Mouse (Mus musculus) CH12.LX (cell line): ENCODE measurements around the gene Ganc. TPM values are rescaled to one million over a fixed set of nuclear protein-coding genes. Genes with fewer than 3 reads are reported as not detected.

Experiments
- DNase-seq: peaks from one replicate; pipeline ENCODE4 v3.0.0-alpha.2; 2013; ENCODE audit errors: extremely low read depth
- H3K27ac ChIP-seq: 2 replicates; pipeline ENCODE4 v1.5.1; 2012; ENCODE audit warnings: low read depth, mild to moderate bottlenecking, control low read depth, moderate library complexity; ENCODE audit not compliant: insufficient read depth
- H3K27me3 ChIP-seq: replicated peaks from 2 replicates; pipeline ENCODE3; 2012; ENCODE audit warnings: inconsistent platforms
- H3K36me3 ChIP-seq, 2 experiments: replicated peaks in 1 of 2; 2 replicates each; pipeline versions ENCODE3 to v1.6.1; 2012; ENCODE audit warnings: inconsistent platforms in 1 of 2, low read length in 1 of 2, mild to moderate bottlenecking in 1 of 2, mixed read lengths in 1 of 2, moderate library complexity in 1 of 2; ENCODE audit not compliant: control insufficient read depth in 1 of 2, insufficient read depth in 1 of 2
- H3K4me1 ChIP-seq, 2 experiments: 2 replicates each; pipeline ENCODE4 v1.6.1; 2012; ENCODE audit warnings: inconsistent platforms in 1 of 2, moderate library complexity in 1 of 2; ENCODE audit not compliant: insufficient read depth in 2 of 2, control insufficient read depth in 1 of 2
- H3K4me2 ChIP-seq: 2 replicates; pipeline ENCODE4 v1.6.1; 2012; ENCODE audit warnings: low read depth, mild to moderate bottlenecking, control low read depth; ENCODE audit not compliant: poor library complexity, insufficient read depth, severe bottlenecking
- H3K4me3 ChIP-seq, 3 experiments: fragments of 150-350 bp in 1 of 3; sonication (generic) in 1 of 3; replicated peaks in 1 of 3; 2 replicates each; pipeline versions ENCODE3 to v1.5.1; 2011 to 2012; ENCODE audit warnings: low read depth in 2 of 3, low read length in 2 of 3, mild to moderate bottlenecking in 2 of 3, moderate library complexity in 2 of 3, control low read depth in 1 of 3, improper control_type of control experiment in 1 of 3, inconsistent platforms in 1 of 3, mixed read lengths in 1 of 3; ENCODE audit not compliant: poor library complexity in 1 of 3
- H3K79me2 ChIP-seq: replicated peaks from 2 replicates; pipeline ENCODE4 v1.6.1; 2012; ENCODE audit warnings: mild to moderate bottlenecking, moderate library complexity; ENCODE audit not compliant: control insufficient read depth, poor library complexity, insufficient read depth, severe bottlenecking; ENCODE audit errors: extremely low read depth
- H3K9ac ChIP-seq: 2 replicates; pipeline ENCODE4 v1.6.1; 2012; ENCODE audit warnings: low read depth, mild to moderate bottlenecking, control low read depth, moderate library complexity; ENCODE audit not compliant: insufficient read depth
- H3K9me3 ChIP-seq: replicated peaks from 2 replicates; pipeline ENCODE3; 2012; ENCODE audit warnings: low read length, inconsistent platforms, mixed read lengths
- BHLHE40 ChIP-seq: IDR thresholded peaks from 2 replicates; pipeline ENCODE4 v1.6.1; 2011; ENCODE audit warnings: mild to moderate bottlenecking, low read depth, low read length, improper control_type of control experiment
- E2F4 ChIP-seq: IDR thresholded peaks from 2 replicates; pipeline ENCODE4 v1.6.1; 2011; ENCODE audit warnings: low read depth, low read length, improper control_type of control experiment; ENCODE audit not compliant: insufficient replicate concordance
- ELF1 ChIP-seq: IDR thresholded peaks from 2 replicates; pipeline ENCODE4 v1.6.1; 2014; ENCODE audit warnings: low read depth, mild to moderate bottlenecking, inconsistent platforms, low read length, improper control_type of control experiment
- ETS1 ChIP-seq: conservative IDR thresholded peaks from 2 replicates; pipeline ENCODE4 v1.6.1; 2012; ENCODE audit warnings: low read depth, mild to moderate bottlenecking, inconsistent platforms, low read length, improper control_type of control experiment, moderate library complexity
- HCFC1 ChIP-seq: IDR thresholded peaks from 2 replicates; pipeline ENCODE4 v1.6.1; 2012; ENCODE audit warnings: low read depth, mild to moderate bottlenecking, inconsistent platforms, low read length, improper control_type of control experiment
- KAT2A ChIP-seq: IDR thresholded peaks from 2 replicates; pipeline ENCODE4 v1.6.1; 2012; ENCODE audit warnings: low read length, improper control_type of control experiment, inconsistent platforms; ENCODE audit not compliant: insufficient replicate concordance
- MAFK ChIP-seq: IDR thresholded peaks from 2 replicates; pipeline ENCODE4 v1.6.1; 2011; ENCODE audit warnings: low read length, improper control_type of control experiment; ENCODE audit not compliant: insufficient replicate concordance
- MAX ChIP-seq: IDR thresholded peaks from 2 replicates; pipeline ENCODE4 v1.6.1; 2011; ENCODE audit warnings: low read length, improper control_type of control experiment
- MEF2A ChIP-seq: IDR thresholded peaks from 2 replicates; pipeline ENCODE4 v1.6.1; 2014; ENCODE audit warnings: low read depth, mild to moderate bottlenecking, inconsistent platforms, low read length, improper control_type of control experiment, borderline replicate concordance
- MYC ChIP-seq: IDR thresholded peaks from 2 replicates; pipeline ENCODE4 v1.6.1; 2011; ENCODE audit warnings: low read depth, mild to moderate bottlenecking, improper control_type of control experiment, low read length
- NRF1 ChIP-seq: IDR thresholded peaks from 2 replicates; pipeline ENCODE4 v1.6.1; 2014; ENCODE audit warnings: low read depth, mild to moderate bottlenecking, inconsistent platforms, low read length, improper control_type of control experiment, moderate library complexity
- PAX5 ChIP-seq: IDR thresholded peaks from 2 replicates; pipeline ENCODE4 v1.6.1; 2012; ENCODE audit warnings: low read length, inconsistent platforms, mixed read lengths
- POLR2A ChIP-seq: IDR thresholded peaks from 2 replicates; pipeline ENCODE4 v1.6.1; 2011; ENCODE audit warnings: low read depth, mild to moderate bottlenecking, improper control_type of control experiment, low read length
- RAD21 ChIP-seq: IDR thresholded peaks from 2 replicates; pipeline ENCODE4 v1.6.1; 2011; ENCODE audit warnings: low read depth, mild to moderate bottlenecking, low read length, improper control_type of control experiment, moderate library complexity
- TBP ChIP-seq: conservative IDR thresholded peaks from 2 replicates; pipeline ENCODE4 v1.6.1; 2011; ENCODE audit warnings: low read depth, low read length, improper control_type of control experiment
- TCF12 ChIP-seq: IDR thresholded peaks from 2 replicates; pipeline ENCODE4 v1.6.1; 2014; ENCODE audit warnings: low read depth, mild to moderate bottlenecking, inconsistent platforms, low read length, improper control_type of control experiment
- USF2 ChIP-seq: conservative IDR thresholded peaks from 2 replicates; pipeline ENCODE4 v1.6.1; 2011; ENCODE audit warnings: low read depth, low read length, improper control_type of control experiment
- ZC3H11A ChIP-seq: IDR thresholded peaks from 2 replicates; pipeline ENCODE4 v1.6.1; 2012; ENCODE audit warnings: low read depth, mild to moderate bottlenecking, inconsistent platforms, low read length, improper control_type of control experiment
- ZMIZ1 ChIP-seq: IDR thresholded peaks from 2 replicates; pipeline ENCODE4 v1.6.1; 2012; ENCODE audit warnings: low read depth, mild to moderate bottlenecking, inconsistent platforms, low read length, improper control_type of control experiment
- ZNF384 ChIP-seq: IDR thresholded peaks from 2 replicates; pipeline ENCODE4 v1.6.1; 2012; ENCODE audit warnings: low read depth, low read length, improper control_type of control experiment, inconsistent platforms
- dilution Hi-C: fragments of 300-500 bp; cut with MboI; formaldehyde crosslinking; loops from 2 replicates; pipeline ENCODE4 v1.14.3; 2020; ENCODE audit warnings: low sequenced_read_pairs; ENCODE audit not compliant: extremely low pct_unique_long_range_greater_than_20kb, extremely low pct_ligation_motif_present
- in situ Hi-C: fragments of 300-500 bp; cut with MboI; formaldehyde crosslinking; loops from 3 replicates; pipeline ENCODE4 v1.14.3; 2019; ENCODE audit warnings: low sequenced_read_pairs, low pct_ligation_motif_present, low pct_unique_long_range_greater_than_20kb, mixed read lengths
- polyA plus RNA-seq: library from polyadenylated mRNA; unstranded; fragments of >175 nt; gene quantifications from 2 replicates; pipeline ENCODE4 v1.2.1, GENCODE M21; 2012; ENCODE audit warnings: low read depth; ENCODE audit not compliant: insufficient read length
- total RNA-seq, 2 experiments: library from RNA; depleted of rRNA; stranded (reverse); fragments of 300-350 nt in 1 of 2; fragments of >200 nt in 1 of 2; gene quantifications; 2 replicates each; pipeline ENCODE4 v1.2.3; 2012 to 2014

Ganc gene
- total and polyA plus RNA-seq, 3 experiments, result 7.0 to 9.6 (median 9.5) TPM

DNA sequence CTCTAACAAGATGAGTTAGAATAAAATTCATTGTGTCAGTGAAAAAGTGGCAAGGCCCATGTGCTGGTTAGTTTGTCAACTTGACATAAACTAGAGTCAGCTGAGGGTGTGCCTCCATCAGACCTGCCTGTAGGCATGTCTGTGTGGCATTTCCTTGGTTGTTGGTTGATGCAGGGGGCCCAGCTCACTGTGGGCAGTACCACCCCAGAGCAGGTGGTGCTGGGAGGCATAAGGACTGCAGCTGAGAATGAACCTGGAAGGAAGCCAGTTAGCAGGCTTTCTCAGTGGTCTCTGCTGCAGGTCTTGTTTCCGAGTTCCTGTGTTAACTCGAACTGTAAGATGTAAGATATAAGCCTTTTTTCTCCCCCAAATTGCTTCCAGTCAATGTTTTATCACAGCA is 51.3 kb downstream of the Ganc start:
- DNase-seq, result no peak
- H3K4me1 ChIP-seq, result no peaks in the 10 kb centered on the region
- in situ Hi-C loops (loop anchor here (25.0 kb wide), 1 partner anchor 657 kb away; the partner anchor contains the start of gene Tgm7), dilution Hi-C loops (no loop called here)
- no peak for TF ChIP-seq PAX5
- no peak for TF ChIP-seq ELF1
- no peak for TF ChIP-seq TCF12
- TF ChIP-seq BHLHE40, result no peak
- no peak for TF ChIP-seq ETS1
- H3K27ac ChIP-seq, result no peak overlapping the region
- no peak overlapping the region for H3K4me2 ChIP-seq
- no peaks in the 10 kb centered on the region for H3K27me3 ChIP-seq
- H3K4me3 ChIP-seq, result no peak overlapping the region
- peaks cover 2% of the 10 kb centered on the region in 2 experiments for H3K36me3 ChIP-seq
- H3K79me2 ChIP-seq, result no peaks in the 10 kb centered on the region
- H3K9ac ChIP-seq, result no peak overlapping the region
- H3K9me3 ChIP-seq, result no peaks in the 10 kb centered on the region

DNA sequence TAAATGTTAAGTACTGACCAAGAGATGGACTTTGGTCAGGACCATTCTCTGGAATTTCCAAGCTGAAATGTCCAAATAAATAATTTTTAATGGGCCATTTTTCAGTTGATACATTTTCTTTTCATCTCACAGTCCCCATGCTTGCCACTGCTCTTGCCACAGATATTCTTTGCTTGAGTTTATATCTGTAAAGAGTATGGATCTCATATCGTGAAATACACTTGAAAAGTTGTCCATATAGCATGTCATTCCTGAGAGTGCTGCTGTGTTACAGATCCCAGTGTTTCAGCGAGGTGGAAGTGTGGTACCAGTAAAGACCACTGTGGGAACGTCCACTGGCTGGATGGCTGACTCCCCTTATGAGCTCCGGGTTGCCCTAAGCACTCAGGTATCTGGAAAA is 52.0 kb downstream of the Ganc start, which contains the start of gene Capn3:
Capn3 (plus strand) TSS at position 301 of the 400 bp plus-strand sequence.
- no peaks in the 10 kb centered on the region for H3K79me2 ChIP-seq
- H3K27me3 ChIP-seq, result no peaks in the 10 kb centered on the region
- no peaks in the 10 kb centered on the region for H3K9me3 ChIP-seq
- H3K9ac ChIP-seq, result no peak within 1 kb of the TSS
- dilution Hi-C loops, result no loop called here
- no peak for TF ChIP-seq ZC3H11A
- no peak for TF ChIP-seq MAFK
- TF ChIP-seq MAX, result no peak
- TF ChIP-seq USF2, result no peak
- no peak for TF ChIP-seq BHLHE40
- no peak for TF ChIP-seq RAD21
- TF ChIP-seq, all 38 proteins: peak for 0
- Histone ChIP-seq H3K27ac (no peak within 1 kb of the TSS), H3K4me3 (no peak within 1 kb of the TSS), H3K4me1 (no peaks in the 10 kb centered on the region), H3K36me3 (peaks cover 2 to 5% of the 10 kb centered on the region in 2 experiments), H3K4me2 (no peak within 1 kb of the TSS)
- in situ Hi-C loops, result loop anchor here (25.0 kb wide), 1 partner anchor 657 kb away; the partner anchor contains the start of gene Tgm7
- no peak for DNase-seq

DNA sequence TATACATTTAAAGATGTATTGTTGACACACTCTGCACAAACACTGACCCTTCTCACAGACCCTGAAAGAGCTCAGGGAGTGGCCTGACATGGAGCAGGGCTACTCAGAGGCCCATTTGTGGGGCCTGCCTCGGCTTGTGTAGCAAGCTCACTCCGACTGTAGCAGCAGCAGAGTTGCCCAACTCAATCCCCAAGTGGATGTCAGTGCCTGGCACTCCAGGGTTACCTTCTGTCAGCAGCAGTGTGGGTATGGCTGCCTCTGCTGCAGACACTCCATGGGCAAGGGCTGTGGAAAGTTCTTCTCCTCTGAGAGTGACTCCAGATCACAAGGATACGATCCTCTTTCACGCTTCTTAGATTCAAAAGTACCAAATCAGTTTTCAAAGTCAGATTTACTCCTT is 56.5 kb downstream of the Ganc start:
- Histone ChIP-seq H3K4me3 (no peak overlapping the region), H3K4me1 (peaks cover 0 to 3% of the 10 kb centered on the region in 2 experiments; a peak in 1 of 4 replicates), H3K36me3 (peaks cover 0 to 12% of the 10 kb centered on the region in 2 experiments), H3K27ac (no peak overlapping the region), H3K4me2 (no peak overlapping the region), H3K27me3 (no peaks in the 10 kb centered on the region), H3K79me2 (no peaks in the 10 kb centered on the region), H3K9ac (no peak overlapping the region), H3K9me3 (no peaks in the 10 kb centered on the region)
- dilution Hi-C loops, result no loop called here
- in situ Hi-C loops, result loop anchor here (10.0 to 25.0 kb wide), 2 partner anchors 415 to 652 kb away; partner anchors contain the start of gene Tgm7
- TF ChIP-seq TCF12 (no peak), MAFK (no peak), NRF1 (no peak), HCFC1 (no peak), ZNF384 (no peak), E2F4 (no peak), MEF2A (no peak), TBP (no peak), KAT2A (no peak), POLR2A (no peak), ZMIZ1 (no peak), MAX (no peak), MYC (no peak)
- TF ChIP-seq, all 38 proteins: peak for 0
- no peak for DNase-seq
